Mouse (Mus musculus) hindbrain, embryonic 14.5 days (tissue): ENCODE results near the gene Sp1. TPM values are rescaled to one million over a fixed set of nuclear protein-coding genes. Genes with fewer than 3 reads are reported as not detected.

Source experiments
- ATAC-seq: fragments of 200-750 bp; cut with Nextera tagmentation; 2 replicates; pipeline ENCODE4 v1.8.0; 2017; ENCODE audit warnings: moderate number of reproducible peaks, mild to moderate bottlenecking, moderate TSS enrichment, moderate library complexity; ENCODE audit not compliant: low FRiP score
- DNase-seq: peaks from one replicate; pipeline ENCODE4 v3.0.0-alpha.2; 2015; ENCODE audit warnings: low spot score
- H3K27ac ChIP-seq: fragments of 300-500 bp; sonication (generic); 2 replicates; pipeline ENCODE4 v1.5.1; 2014; ENCODE audit warnings: mild to moderate bottlenecking, moderate library complexity
- H3K27me3 ChIP-seq: fragments of 300-500 bp; sonication (generic); 2 replicates; pipeline ENCODE4 v1.6.1; 2014; ENCODE audit warnings: mild to moderate bottlenecking, low read length, mixed read lengths; ENCODE audit not compliant: control insufficient read depth, insufficient read depth
- H3K36me3 ChIP-seq: fragments of 300-500 bp; sonication (generic); replicated peaks from 2 replicates; pipeline ENCODE4 v1.6.1; 2014; ENCODE audit not compliant: control insufficient read depth, insufficient read depth
- H3K4me1 ChIP-seq: fragments of 300-500 bp; sonication (generic); replicated peaks from 2 replicates; pipeline ENCODE4 v1.6.1; 2014; ENCODE audit warnings: antibody characterized with exemption, low read length, mixed read lengths; ENCODE audit not compliant: control insufficient read depth, insufficient read depth
- H3K4me2 ChIP-seq: fragments of 300-500 bp; sonication (generic); replicated peaks from 2 replicates; pipeline ENCODE4 v1.6.1; 2014; ENCODE audit warnings: mild to moderate bottlenecking, moderate library complexity
- H3K4me3 ChIP-seq: fragments of 300-500 bp; sonication (generic); replicated peaks from 2 replicates; pipeline ENCODE4 v1.5.1; 2014; ENCODE audit warnings: mild to moderate bottlenecking, low read length
- H3K9ac ChIP-seq: fragments of 300-500 bp; sonication (generic); 2 replicates; pipeline ENCODE4 v1.6.1; 2014
- H3K9me3 ChIP-seq: fragments of 300-500 bp; sonication (generic); 2 replicates; pipeline ENCODE4 v1.6.1; 2016; ENCODE audit warnings: low read length; ENCODE audit not compliant: control insufficient read depth
- WGBS: fragments of 180-500 bp; shearing (Covaris S2); extraction: QIAGEN DNeasy Blood & Tissue Kit; methylation state at CpG from one replicate; pipeline ENCODE4 v1.1.7; 2014; 5-methylcytosine and 5-hydroxymethylcytosine counted together
- polyA plus RNA-seq: library from polyadenylated mRNA; unstranded; fragments of >200 nt; fragmentation: Nextera tagmentation; extraction: Ambion mirVana; gene quantifications from 2 replicates; pipeline ENCODE4 v1.2.1, GENCODE M21; 2014

Sp1 gene
- polyA plus RNA-seq, 1 experiment from 2014 or later: 5.3 TPM

- H3K27ac ChIP-seq: no peak overlapping the region
- H3K4me2 ChIP-seq: no peak overlapping the region
- H3K9ac ChIP-seq: no peak overlapping the region
- H3K9me3 ChIP-seq: no peaks in the 10 kb centered on the region
- WGBS: 84% methylated on average over 12 of the region's 12 CpGs
- H3K36me3 ChIP-seq: peaks cover 18% of the 10 kb centered on the region
- no peak overlapping the region for H3K4me3 ChIP-seq
- no peaks in the 10 kb centered on the region for H3K27me3 ChIP-seq
- peaks cover 14% of the 10 kb centered on the region for H3K4me1 ChIP-seq
- ATAC-seq: no peak
- DNase-seq: no peak
Observed at GRCm38 (mm10) chr15:102460409-102460808, 54.5 kb downstream of the Sp1 start.

- no peak overlapping the region for H3K27ac ChIP-seq
- H3K9ac ChIP-seq: no peak overlapping the region
- no peak overlapping the region for H3K4me3 ChIP-seq
- H3K36me3 ChIP-seq: peaks cover 18% of the 10 kb centered on the region
- no peaks in the 10 kb centered on the region for H3K9me3 ChIP-seq
- DNase-seq (no peak), ATAC-seq (no peak)
- no peak overlapping the region for H3K4me2 ChIP-seq
- H3K4me1 ChIP-seq: peaks cover 14% of the 10 kb centered on the region
- WGBS: 69% methylated on average over 4 of the region's 4 CpGs
- no peaks in the 10 kb centered on the region for H3K27me3 ChIP-seq
Observed at GRCm38 (mm10) chr15:102460971-102461370, 55.0 kb downstream of the Sp1 start.

- Histone ChIP-seq H3K4me2 (no peak overlapping the region), H3K27ac (no peak overlapping the region), H3K27me3 (no peaks in the 10 kb centered on the region), H3K36me3 (peaks cover 18% of the 10 kb centered on the region), H3K4me1 (peaks cover 14% of the 10 kb centered on the region), H3K9ac (no peak overlapping the region), H3K4me3 (no peak overlapping the region), H3K9me3 (no peaks in the 10 kb centered on the region)
- no peak for ATAC-seq
- 87% methylated on average over 9 of the region's 9 CpGs for WGBS
- DNase-seq: no peak
Observed at GRCm38 (mm10) chr15:102461430-102462075, 55.6 kb downstream of the Sp1 start.

GRCm38 (mm10) chr15:102463666-102464065 is 57.7 kb downstream of the Sp1 start:
- no peak overlapping the region for H3K4me2 ChIP-seq

DNA sequence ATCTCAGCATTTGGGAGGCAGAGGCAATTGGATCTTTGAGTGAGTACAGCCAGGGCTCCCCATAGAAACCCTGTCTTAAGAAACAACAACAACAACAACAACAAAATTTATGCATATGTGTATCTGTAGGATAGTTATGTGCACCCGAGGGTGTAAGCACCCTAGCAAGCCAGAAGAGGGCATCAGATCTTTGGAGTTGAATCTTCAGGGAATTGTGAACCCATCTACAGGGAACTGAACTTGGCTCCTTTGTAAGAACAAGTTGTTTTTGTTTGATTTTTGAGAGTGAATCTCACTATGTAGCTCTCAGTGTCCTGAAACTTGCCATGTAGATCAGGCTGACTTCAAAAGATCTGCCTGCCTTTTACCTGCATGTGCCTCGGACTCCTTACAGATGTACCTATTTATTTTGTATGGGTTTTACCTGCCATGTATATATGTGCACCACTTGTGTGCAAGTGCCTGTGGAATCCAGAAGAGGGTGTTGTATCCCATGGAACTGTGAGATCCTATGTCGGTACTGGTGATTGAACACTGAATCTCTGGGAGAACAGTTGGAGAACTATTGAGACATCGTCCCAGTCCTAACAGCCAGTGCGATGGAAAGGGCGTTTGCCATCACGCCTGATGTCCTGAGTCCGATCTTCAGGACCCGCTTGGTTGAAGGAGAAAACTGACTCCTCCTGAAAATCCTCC is 62.9 kb downstream of the Sp1 start:
- Histone ChIP-seq H3K9ac (no peak overlapping the region), H3K27me3 (no peaks in the 10 kb centered on the region), H3K4me1 (peaks cover 16% of the 10 kb centered on the region), H3K4me3 (no peak overlapping the region), H3K9me3 (no peaks in the 10 kb centered on the region), H3K27ac (no peak overlapping the region), H3K36me3 (peaks cover 5% of the 10 kb centered on the region; the same call in 1 of the 2 replicates), H3K4me2 (no peak overlapping the region)
- no peak for DNase-seq
- WGBS: 96% methylated on average over 9 of the region's 9 CpGs
- no peak for ATAC-seq

More at GRCm38 (mm10) chr15:102463666-102464065, 57.7 kb downstream of the Sp1 start:
- no peaks in the 10 kb centered on the region for H3K9me3 ChIP-seq
- ATAC-seq (no peak), DNase-seq (no peak)
- no peaks in the 10 kb centered on the region for H3K27me3 ChIP-seq
- H3K9ac ChIP-seq: no peak overlapping the region
- peaks cover 18% of the 10 kb centered on the region for H3K36me3 ChIP-seq
- no peak overlapping the region for H3K4me3 ChIP-seq
- no peak overlapping the region for H3K27ac ChIP-seq
- peaks cover 10% of the 10 kb centered on the region for H3K4me1 ChIP-seq

DNA sequence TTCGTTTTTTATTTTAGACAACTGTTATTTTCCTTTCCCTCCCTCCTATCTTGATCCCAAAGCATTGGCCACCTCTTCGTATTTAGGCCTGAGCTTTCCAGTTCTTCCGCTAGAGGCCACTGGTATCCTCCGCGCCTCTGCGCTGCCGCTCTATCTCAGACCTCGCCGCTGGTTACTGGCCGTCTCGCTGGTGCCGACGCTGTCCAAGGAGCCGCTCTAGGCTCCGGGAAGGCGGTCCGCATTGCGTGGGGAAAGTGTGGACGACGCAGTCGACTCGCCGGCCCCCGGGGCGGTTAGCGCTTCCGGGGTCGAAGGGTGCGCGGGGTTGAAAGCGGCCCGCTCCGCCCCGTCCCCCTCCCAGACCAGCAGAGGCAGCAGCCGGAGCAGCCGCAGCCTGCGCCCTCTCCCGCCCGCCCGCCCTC is 64.3 kb downstream of the Sp1 start, which contains the start of gene Pcbp2:
Pcbp2 (plus strand) TSS at position 357 of the 422 bp plus-strand sequence.
- ATAC-seq (peak; percentile 99), DNase-seq (peak; percentile 97)
- under 1% methylated on average over 31 of the region's 40 CpGs for WGBS
- Histone ChIP-seq H3K4me1 (peaks cover 16% of the 10 kb centered on the region), H3K9me3 (no peaks in the 10 kb centered on the region), H3K4me3 (peak within 1 kb of the TSS; percentile 60), H3K27ac (peak within 1 kb of the TSS; percentile 90), H3K9ac (peak within 1 kb of the TSS; percentile 80), H3K4me2 (peak within 1 kb of the TSS; percentile 72), H3K27me3 (no peaks in the 10 kb centered on the region), H3K36me3 (peaks cover 18% of the 10 kb centered on the region)

- H3K27me3 ChIP-seq: no peaks in the 10 kb centered on the region
- peak; percentile 68 for ATAC-seq
- DNase-seq: peak; percentile 83
- H3K9me3 ChIP-seq: no peaks in the 10 kb centered on the region
- peaks cover 24% of the 10 kb centered on the region for H3K36me3 ChIP-seq
- peak overlapping the region; percentile 60 for H3K4me3 ChIP-seq
- WGBS: under 1% methylated on average over 45 of the region's 67 CpGs
- H3K27ac ChIP-seq: peak overlapping the region; percentile 90
- H3K4me1 ChIP-seq: peaks cover 16% of the 10 kb centered on the region
- H3K4me2 ChIP-seq: peak overlapping the region; percentile 72
- H3K9ac ChIP-seq: peak overlapping the region; percentile 80
Observed at GRCm38 (mm10) chr15:102470605-102471294, 64.8 kb downstream of the Sp1 start.

- H3K4me3 ChIP-seq: peak overlapping the region; percentile 60
- peaks cover 29% of the 10 kb centered on the region for H3K36me3 ChIP-seq
- WGBS: 1% methylated on average over 10 of the region's 10 CpGs
- ATAC-seq (peak; percentile 2; the same call in 1 of the 2 replicates), DNase-seq (peak; percentile 67)
- H3K27ac ChIP-seq: peak overlapping the region; percentile 90
- H3K9me3 ChIP-seq: no peaks in the 10 kb centered on the region
- no peaks in the 10 kb centered on the region for H3K27me3 ChIP-seq
- H3K4me2 ChIP-seq: peak overlapping the region; percentile 72
- peaks cover 16% of the 10 kb centered on the region for H3K4me1 ChIP-seq
- peak overlapping the region; percentile 80 for H3K9ac ChIP-seq
Observed at GRCm38 (mm10) chr15:102471295-102471645, 65.3 kb downstream of the Sp1 start.

- peaks cover 34% of the 10 kb centered on the region for H3K36me3 ChIP-seq
- peaks cover 16% of the 10 kb centered on the region for H3K4me1 ChIP-seq
- ATAC-seq (no peak), DNase-seq (no peak)
- H3K4me2 ChIP-seq: peak overlapping the region; percentile 72
- no peak overlapping the region for H3K27ac ChIP-seq
- H3K4me3 ChIP-seq: peak overlapping the region; percentile 60
- H3K9me3 ChIP-seq: no peaks in the 10 kb centered on the region
- no peaks in the 10 kb centered on the region for H3K27me3 ChIP-seq
- peak overlapping the region; percentile 80 for H3K9ac ChIP-seq
Observed at GRCm38 (mm10) chr15:102471727-102472126, 65.8 kb downstream of the Sp1 start.
